Mouse (Mus musculus) megakaryocyte-erythroid progenitor cell, adult 5-6 weeks (primary cell): ENCODE measurements around the gene Abcc2. TPM values are rescaled to one million over a fixed set of nuclear protein-coding genes. Genes with fewer than 3 reads are reported as not detected.

Experiments
- ATAC-seq: replicated peaks from 2 replicates; pipeline ENCODE4 v1.8.0; 2016; ENCODE audit warnings: mild to moderate bottlenecking, inconsistent platforms; ENCODE audit not compliant: severe bottlenecking, poor library complexity, low FRiP score, low TSS enrichment
- total RNA-seq, 2 experiments: library from RNA; stranded (forward) in 1 of 2; stranded (reverse) in 1 of 2; fragments of 200-1000, 215-1000 nt in 1 of 2; fragments of >200 nt in 1 of 2; fragmentation: Nextera tagmentation in 1 of 2; gene quantifications; 2 replicates each; pipeline ENCODE4 v1.2.3; 2014 to 2017

Abcc2 gene
- total RNA-seq (2014; fragmentation: Nextera tagmentation) = 0.17 TPM in 1 of 2 replicates, not detected in the other
- total RNA-seq (2017) = not detected in 2 replicates

DNA sequence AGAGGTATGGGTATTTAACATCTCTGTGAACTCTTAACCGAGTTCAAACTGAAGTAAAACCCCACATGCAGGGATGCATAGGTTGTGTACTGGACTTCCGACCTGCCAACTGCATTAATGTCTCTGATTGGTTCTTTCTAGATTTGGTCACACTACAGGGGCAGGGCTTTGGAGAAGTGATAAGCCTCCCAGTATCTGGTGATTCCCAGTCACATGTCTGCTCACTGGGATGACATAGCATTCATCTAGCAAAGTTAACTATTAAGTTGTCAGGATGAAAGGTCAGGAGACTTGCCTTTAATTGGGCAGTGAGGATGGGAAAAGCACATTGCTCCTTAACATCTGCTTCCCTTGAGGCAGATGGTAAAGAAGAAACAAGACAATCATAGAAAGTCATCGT is at the start of gene Abcc2:
Gene Abcc2 (plus strand): TSS at position 213 of the 400 bp plus-strand sequence.
- no peak for ATAC-seq

DNA sequence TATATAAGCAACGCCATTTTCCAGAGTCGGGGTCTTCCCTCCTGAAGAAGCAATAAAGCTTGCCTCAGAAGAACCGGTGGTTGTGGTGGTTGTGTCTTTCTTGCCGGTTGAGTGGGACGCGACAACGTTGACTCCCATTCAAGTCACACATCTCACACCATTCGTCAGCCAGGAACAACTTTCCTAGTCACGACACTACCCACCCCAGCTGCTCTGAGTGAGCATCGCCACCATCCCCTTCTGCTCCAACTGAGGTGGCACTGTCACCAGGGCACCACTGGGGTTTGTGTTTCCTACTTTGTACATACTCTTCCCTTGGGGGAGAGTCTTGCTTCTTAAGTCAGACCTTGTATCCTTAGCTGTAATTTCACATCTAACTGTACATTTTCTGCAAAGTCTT is 43.6 kb upstream of the Abcc2 start:
- no peak for ATAC-seq

DNA sequence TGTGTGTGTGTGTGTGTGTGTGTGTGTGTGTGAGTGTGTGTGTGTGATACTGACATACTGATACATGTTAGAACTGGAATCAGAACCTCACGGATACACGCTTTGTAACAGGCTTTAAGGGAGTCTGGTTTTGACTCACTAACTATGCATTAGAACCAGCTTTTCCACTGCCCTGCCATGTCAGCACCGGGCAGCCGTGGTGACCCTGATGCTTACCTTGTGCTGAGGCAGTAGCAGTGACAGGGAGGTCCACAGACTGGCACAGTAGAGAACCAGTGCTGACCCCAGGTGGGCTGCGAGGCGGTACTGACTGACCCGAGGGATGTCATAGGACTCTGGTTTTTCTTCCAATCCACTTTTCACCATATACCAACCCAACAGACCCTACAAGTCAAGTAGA is 38.6 kb upstream of the Abcc2 start:
- ATAC-seq = no peak

DNA sequence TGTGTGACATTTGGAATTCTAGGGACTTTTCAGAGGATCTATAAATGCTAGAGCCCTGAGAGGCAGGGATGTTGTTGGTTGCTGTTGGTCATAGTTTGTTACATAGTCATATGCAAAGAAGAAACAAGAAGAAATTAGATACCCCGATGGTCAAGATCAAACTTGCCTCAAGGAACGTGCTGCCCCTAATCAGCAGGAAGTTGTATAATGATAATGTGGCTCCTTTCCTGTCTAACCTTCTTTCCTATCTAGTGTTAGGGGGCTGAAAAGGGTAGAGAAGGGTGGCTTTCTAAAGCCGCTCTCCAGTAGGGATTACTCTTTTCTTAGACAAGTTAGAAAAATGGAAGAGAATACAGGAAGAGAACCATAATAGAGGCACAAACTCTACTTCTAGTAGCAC is 36.3 kb upstream of the Abcc2 start:
- ATAC-seq = no peak

DNA sequence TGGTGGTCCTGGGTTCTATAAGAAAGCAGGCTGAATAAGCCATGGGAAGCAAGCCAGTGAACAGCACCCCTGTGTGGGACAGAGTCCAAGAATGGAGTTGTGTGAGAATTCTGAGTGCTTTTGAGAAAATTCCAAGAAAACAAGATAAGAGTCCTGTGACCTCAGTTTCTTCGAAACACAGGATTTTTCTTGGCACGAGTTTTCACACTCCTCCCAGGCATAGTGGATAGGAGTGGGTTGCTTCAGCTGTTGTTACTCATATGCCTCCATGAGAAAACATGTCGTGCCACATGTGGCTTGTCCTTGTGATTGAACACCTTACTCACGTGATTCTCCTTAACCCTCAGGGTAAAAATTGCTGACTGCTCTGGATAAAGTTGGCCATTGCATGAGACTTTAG is 34.1 kb upstream of the Abcc2 start:
- no peak for ATAC-seq

DNA sequence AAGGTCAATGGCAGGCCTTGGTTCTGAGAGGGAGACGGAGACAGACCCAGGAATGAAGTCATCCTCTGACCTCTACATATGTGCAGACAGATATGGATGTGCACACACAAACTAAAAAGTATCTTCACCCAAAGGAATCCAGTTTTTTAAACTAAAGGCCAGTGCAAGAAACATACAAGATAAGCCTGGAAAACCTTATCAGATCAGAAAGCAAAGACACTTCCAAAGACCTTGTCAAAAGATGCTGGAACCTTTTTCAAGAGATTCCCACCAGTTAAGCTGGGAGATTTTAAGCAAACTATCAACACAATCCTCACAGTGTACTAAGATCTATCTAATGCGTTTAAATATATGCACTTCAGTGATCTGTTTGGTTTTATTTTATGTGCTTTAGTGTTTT is 32.0 kb upstream of the Abcc2 start:
- ATAC-seq = no peak

DNA sequence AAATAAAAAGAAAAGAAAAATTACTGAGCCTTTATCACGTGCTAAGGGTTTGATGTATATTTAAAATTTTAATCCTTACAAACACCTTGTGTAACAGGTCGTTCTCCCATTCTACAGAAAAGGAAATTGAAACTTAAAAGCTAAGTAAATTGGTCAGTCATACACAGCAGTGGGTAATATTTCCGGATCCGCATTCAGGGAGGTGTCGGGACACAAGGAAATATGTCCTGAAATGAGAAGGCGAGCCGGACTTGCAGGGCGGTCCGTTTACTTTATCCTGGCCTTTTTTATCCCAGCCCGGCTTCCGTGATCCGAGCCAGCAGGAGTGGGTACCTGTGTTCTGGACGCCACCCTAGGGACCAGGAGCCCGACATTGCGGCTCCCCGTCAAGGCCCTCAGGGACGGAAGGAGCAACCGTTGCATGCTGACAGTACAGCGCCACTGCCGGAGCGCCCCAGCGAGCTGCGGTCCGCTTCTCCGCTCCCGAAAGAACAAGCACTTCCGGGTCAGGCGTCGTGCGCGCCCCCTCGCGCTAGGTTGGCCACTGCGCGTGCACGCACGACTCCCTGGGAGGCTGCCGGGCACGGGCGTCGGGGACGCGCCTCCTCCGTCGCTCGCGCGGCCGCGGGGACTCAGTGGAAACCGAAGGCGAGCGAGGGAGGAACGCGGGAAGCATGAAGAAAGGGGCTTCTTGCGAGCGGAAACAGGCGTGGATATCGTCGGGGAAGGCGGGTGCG is 29.3 kb upstream of the Abcc2 start, which contains the start of the genes Cutc and Cox15:
Gene Cutc (plus strand): TSS at position 508 of the 737 bp plus-strand sequence.
Gene Cox15 (minus strand): TSS at position 512 of the 737 bp plus-strand sequence.
- peak; percentile 82 for ATAC-seq

DNA sequence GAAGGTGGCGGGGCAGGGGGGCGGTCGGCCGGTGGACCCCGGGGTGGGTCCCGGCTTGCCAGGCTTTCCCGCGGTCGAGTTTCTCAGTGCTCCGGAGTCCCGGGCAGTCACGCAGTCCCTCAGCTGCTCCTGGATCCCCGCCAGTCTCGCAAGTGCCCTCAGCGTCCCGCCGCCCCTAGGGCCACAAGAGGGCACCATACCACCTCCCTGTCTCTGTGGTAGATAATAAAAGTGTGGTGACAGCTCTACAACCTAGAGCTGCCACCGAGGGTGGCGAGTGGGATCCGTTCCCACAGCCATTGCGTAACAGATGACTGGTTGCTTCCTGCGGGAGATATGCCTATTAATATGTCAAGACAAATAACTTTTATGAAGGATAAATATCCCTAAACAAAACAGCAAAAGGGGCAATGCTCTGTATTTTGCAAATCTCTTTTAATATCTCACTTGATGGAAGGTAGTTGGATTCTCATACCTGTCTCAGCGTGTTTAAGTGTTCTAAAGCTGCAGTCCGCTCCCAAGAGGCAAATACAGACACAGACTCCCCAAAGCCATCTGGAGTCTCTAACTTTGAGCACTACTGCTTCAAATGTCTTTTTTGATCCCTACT is 28.7 kb upstream of the Abcc2 start:
- ATAC-seq = peak; percentile 96

DNA sequence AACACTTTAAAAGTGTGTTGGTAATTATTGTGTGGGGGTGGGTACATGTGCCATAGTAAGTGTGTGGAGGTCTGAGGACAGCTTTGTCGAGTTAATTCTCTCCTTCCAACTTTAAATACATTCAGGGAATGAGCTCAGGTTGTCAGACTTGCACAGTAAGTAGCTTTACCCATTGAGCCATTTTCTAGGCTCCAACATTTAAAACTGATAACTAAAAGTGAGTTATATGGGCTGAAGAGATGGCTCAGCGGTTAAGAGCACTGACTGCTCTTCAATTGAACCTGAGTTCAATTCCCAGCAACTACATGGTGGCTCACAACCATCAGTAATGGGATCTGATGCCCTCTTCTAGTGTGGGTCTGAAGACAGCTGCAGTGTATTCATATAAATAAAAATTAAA is 27.8 kb upstream of the Abcc2 start:
- no peak for ATAC-seq

DNA sequence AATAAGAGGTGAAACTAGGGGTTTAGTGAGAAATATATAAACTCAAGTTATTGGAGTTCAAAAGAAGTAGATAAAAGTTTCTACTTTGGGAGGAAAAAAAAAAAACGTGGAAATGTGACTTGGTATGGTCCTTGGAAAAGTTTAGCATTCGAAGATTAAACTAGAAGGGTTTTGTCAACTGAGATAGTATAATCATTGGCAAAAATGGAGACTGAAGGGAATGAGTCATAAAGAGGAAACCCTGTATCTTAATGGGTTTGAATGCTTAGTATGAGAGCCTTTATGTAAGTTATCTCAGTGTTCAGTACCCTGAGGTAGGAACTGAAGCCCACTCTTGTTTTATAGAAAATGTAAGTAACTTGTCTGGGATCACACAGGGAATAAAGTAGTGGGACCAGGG is 27.1 kb upstream of the Abcc2 start:
- no peak for ATAC-seq

DNA sequence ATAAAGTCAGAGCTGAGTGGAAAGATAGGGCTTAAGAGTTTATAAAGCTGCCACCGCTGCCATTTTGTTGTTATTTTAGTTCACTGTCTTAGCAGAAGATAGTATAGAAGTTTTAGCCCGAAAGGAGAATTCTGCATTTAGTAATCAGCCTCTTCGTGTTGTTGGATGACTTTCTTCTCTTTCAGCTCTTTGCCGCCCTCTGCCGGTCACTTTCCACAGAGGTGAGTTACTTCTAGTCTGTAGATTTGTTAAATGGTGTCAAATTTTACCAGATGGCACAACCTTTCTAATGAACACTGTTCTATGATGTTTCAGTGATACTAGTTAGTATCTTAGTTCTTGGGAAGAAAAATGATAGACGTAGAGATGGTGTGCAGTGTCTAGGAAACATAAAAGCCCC is 21.5 kb upstream of the Abcc2 start:
- ATAC-seq = peak; percentile 61; the same call in 1 of the 2 replicates

DNA sequence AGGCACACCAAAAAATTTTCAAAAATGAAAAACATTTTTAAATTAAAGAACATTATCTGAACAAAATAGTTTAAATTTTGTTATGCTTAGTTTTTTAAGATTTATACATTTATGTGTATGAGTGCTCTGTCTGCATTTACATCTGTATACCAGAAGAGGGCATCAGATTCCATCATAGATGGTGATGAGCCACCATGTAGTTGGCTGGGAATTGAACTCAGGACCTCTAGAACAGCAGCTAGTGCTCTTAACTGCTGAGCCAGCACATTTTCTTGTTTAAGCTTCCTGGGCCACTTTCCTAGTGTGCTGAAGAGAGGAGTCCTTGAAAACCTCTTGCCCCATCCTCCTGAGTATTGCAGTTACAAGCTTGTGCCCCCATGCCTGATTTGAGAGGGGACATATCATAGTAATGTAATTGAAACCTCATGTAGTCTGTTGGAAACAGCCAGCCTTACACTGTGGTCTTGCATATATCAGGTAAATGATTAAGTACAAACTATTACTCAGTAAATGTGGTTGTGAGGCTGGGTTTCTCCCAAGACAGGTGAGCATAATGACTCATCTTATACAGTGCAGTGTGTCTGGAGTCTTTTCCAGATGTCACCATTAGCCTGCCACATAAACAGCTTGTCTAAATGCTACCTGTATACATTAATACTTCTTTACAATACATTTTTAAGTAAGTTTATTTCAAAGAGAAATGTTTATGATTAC is 20.3 kb upstream of the Abcc2 start:
- no peak for ATAC-seq

DNA sequence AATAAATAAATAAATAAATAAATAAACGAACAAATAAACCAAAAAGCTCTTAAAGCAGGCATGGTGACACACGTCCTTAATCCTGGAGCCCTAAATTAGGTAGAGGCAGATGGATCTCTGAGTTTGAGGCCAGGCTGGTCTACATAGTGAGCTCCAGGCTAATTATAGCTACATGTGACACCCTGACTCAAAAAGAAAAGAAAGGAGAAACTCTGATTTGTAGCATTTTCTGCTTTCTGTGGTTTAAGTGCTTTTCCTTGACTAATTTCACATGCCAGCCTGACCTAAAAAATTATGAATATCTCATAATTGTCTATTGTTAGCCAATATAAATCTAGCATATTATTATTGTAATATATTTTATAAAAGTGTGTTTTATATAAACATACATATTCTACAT is 19.6 kb upstream of the Abcc2 start:
- ATAC-seq = no peak

DNA sequence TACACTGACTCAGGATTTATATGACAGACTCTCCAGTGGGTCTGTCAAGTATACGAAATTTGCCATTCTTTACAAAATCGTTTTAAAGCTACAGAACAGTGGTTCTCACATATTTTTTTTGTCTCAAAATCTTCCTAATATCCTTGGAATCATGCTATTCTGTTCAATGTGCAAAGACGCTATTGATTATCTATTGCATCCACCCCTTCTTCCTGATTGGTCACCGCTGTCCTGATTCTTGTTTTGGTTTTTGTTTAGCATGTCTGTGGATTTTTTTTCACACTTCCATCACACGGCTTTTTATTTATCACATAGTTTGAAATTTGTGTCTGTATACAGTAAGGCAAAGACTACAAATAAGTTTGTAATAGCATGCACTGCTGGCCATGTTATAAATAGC is 15.5 kb upstream of the Abcc2 start:
- no peak for ATAC-seq

DNA sequence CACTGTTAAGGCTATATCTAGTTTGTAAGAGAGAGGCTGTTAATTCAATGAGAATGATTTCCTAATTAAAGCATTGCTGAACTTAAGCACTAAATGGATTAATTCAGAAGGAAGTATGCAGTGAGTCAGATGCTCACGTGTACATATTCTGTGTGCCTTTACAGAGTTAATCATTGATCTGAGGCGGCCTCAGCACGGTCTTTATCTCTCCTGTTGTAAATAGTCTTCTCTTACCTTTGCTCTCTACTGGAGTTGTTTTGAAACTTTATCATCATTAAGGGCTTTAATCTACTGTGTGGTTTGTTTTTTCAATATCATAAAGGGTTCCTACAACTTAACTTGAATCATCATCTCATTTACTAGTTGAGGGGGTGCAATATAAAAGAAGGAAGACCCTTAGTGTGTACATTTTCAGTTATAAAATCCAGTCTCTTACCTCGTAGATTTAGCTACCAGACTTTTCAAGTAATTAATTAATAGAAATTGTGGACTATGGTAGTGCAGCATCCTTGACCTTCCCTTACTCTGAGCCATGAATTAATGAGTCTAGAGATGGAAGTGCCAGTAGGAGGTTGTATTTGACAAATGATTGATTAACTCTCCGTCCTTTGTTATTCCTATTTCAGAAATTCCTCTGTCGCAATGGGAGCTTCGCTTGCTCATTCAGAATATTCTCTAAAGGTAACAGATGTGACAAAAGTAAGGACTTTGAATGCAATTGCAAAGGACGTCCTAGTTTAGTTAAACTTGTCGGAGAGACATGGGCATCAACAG is 14.3 kb upstream of the Abcc2 start:
- no peak for ATAC-seq

DNA sequence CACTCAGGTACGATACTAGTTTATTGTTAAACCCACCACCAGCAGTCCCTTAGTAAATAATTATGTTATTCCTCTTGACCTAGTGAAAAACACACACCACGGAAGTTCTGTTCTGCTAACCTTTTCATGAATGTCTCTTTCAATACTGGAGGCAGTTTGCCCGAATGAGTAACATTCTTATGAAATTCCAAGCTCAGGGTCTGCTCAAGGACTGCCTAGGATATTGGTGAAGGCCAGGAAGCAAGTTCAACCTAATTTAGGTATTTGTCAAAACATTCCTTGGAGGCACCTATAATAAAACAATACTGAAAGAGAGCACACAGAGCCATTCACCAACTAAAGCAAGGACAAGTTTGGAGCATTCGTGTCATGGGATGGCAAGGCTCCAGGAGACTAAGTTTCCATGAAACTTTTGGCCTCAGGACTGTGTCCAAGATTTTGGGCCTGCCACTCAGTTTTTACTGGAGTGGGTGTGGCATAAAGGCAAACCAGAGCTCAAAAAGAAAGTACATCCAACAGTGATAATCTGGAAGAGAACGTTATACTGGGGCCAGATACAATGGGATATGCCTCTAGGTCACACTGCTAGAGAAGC is 12.5 kb upstream of the Abcc2 start:
- ATAC-seq = no peak

DNA sequence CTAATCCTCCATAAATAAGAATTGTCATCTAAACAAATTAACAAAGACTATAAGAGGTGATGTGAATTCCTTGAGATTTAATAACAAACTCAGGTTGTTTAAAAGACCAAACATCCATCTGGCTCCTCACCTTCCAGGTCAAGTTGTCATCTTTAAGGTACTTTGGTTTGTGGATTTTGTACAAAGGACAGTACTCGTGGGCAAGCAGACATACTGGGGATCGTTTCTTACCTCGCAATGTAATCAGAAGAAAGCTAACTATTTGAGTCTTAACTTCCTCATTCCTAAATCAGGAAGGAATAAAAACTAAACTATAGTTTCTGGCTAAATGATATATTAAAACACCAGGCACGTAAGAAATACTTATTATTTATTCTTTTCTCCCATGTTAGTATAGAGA is 11.4 kb upstream of the Abcc2 start:
- no peak for ATAC-seq

DNA sequence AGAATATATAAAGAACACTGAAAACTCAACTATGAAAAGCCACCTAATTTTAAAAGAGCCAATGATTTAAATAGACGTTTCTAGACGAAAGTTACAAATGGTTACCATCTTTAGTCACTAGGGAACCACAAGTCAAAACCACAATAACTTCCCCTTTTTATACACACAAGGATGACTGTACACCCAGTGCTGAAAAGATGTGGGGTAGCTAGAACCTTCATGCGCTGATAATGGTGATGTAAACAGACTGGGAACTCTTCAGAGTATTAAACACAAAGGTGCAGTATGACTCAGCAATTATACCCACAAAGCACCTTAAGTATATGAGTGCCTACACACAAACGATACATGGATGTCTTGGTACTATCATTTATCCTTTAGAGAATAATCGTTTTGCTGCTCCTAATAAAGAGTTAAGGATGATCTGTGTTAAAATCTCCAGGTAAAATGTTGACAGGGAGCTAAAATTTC is 10.5 kb upstream of the Abcc2 start:
- ATAC-seq = peak; percentile 61

DNA sequence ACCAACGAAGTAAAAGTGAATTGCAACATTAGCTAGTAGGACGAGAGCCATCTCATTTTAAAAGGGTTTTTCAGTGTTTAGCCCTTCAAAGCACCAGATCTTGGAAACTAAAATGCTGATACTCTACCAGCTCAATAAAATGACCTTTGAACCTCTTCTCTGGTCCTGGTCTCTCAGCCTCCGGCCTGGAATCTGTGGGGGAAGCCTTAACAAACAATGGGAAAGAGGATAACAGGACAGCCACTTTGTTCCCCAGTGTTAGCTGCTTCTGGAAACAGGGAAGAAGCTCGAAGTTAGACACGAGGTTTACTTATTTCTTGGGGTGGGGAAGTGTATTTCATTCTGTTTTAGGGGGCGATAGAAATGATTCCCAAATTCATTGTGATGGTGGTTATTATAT is 9.7 kb upstream of the Abcc2 start:
- ATAC-seq = no peak
